Mouse (Mus musculus) cortical plate, adult 2 months (tissue): ENCODE data around the gene Cenpt.

Source experiments
- CTCF ChIP-seq: fragments of 200-500 bp; IDR thresholded peaks from 2 replicates; pipeline ENCODE4 v1.5.1; 2011; ENCODE audit warnings: mild to moderate bottlenecking, control low read depth, low read length; ENCODE audit not compliant: insufficient read depth; ENCODE audit errors: extremely low read depth
- POLR2A ChIP-seq: fragments of 200-500 bp; IDR thresholded peaks from 2 replicates; pipeline ENCODE4 v1.6.1; 2011; ENCODE audit warnings: mild to moderate bottlenecking, low read length, control low read depth; ENCODE audit not compliant: insufficient read depth; ENCODE audit errors: extremely low read depth

DNA sequence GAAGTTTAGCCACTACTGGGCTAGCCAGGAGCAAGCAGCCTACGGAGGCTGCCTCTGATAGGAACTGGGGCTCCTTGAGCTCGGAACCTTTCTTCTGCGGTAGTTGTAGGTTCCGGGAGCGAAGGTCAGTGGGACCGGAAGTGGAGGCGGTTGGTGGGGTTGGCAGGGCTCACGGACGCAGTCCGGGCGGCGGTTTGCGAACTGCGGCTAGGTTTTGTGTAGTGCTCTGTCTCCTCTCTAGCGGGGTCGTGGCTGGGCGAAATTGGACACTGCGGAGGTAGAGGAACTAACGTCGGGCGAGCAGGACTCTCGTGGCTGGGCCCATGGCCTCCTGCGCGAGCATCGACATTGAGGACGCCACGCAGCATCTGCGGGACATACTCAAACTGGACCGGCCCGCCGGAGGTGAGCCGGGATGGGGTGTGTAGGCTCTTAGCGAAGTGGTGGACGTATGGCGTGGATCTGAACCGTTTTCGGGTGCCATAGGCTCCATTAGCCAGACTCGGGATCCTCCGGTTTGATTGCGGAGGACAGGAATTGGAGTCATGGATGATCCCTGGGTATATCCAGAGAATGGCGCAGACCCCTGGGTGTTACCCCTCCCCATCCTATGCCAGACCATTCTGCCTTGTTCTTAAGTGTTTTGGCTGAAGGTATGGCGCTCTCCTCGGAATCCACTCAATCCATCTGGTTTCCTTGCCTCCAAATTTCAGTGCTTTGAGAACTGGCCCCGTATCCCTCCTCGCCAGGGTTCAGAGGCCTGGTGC, 27.9 kb upstream of the Cenpt start, which contains the start of gene Edc4:
- TF ChIP-seq CTCF: no peak
- peak; percentile 88 for TF ChIP-seq POLR2A
